Mouse (Mus musculus) ES-Bruce4 (cell line): ENCODE results near the gene Psmb5.

Experiments used
- CTCF ChIP-seq: IDR thresholded peaks from one replicate; pipeline ENCODE4 v1.8.1; 2011; ENCODE audit warnings: low read depth, low read length
- EP300 ChIP-seq: IDR thresholded peaks from 2 replicates; pipeline ENCODE4 v1.6.1; 2011; ENCODE audit warnings: low read depth, low read length; ENCODE audit not compliant: insufficient read depth
- POLR2A ChIP-seq: IDR thresholded peaks from one replicate; pipeline ENCODE4 v1.8.1; 2011; ENCODE audit warnings: low read length; ENCODE audit not compliant: insufficient read depth

GRCm38 (mm10) chr14:54621133-54621532 is 3.3 kb upstream of the Psmb5 start, which contains the start of gene Psmb11:
- TF ChIP-seq CTCF (no peak), POLR2A (no peak), EP300 (no peak)
